Mouse (Mus musculus) midbrain, embryonic 15.5 days (tissue): Measurements from ENCODE around the gene Vil1. TPM values are rescaled to one million over a fixed set of nuclear protein-coding genes. Genes with fewer than 3 reads are reported as not detected.

ENCODE experiments used
- ATAC-seq: fragments of 200-750 bp; cut with Nextera tagmentation; replicated peaks from 2 replicates; pipeline ENCODE4 v1.8.0; 2017; ENCODE audit warnings: moderate TSS enrichment
- H3K27ac ChIP-seq: fragments of 300-500 bp; sonication (generic); 2 replicates; pipeline ENCODE4 v1.5.1; 2015; ENCODE audit warnings: mild to moderate bottlenecking, inconsistent platforms
- H3K27me3 ChIP-seq: fragments of 300-500 bp; sonication (generic); replicated peaks from 2 replicates; pipeline ENCODE4 v1.6.1; 2015; ENCODE audit warnings: inconsistent platforms
- H3K36me3 ChIP-seq: fragments of 300-500 bp; sonication (generic); replicated peaks from 2 replicates; pipeline ENCODE4 v1.6.1; 2015; ENCODE audit warnings: inconsistent platforms
- H3K4me1 ChIP-seq: fragments of 300-500 bp; sonication (generic); 2 replicates; pipeline ENCODE4 v1.6.1; 2015; ENCODE audit warnings: inconsistent platforms
- H3K4me2 ChIP-seq: fragments of 300-500 bp; sonication (generic); 2 replicates; pipeline ENCODE4 v1.6.1; 2015; ENCODE audit warnings: inconsistent platforms, mild to moderate bottlenecking, moderate library complexity
- H3K4me3 ChIP-seq: fragments of 300-500 bp; sonication (generic); 2 replicates; pipeline ENCODE4 v1.5.1; 2015; ENCODE audit warnings: mild to moderate bottlenecking, inconsistent platforms
- H3K9ac ChIP-seq: fragments of 300-500 bp; sonication (generic); 2 replicates; pipeline ENCODE4 v1.6.1; 2015; ENCODE audit warnings: mild to moderate bottlenecking, inconsistent platforms
- H3K9me3 ChIP-seq: fragments of 300-500 bp; sonication (generic); 2 replicates; pipeline ENCODE4 v1.6.1; 2016; ENCODE audit warnings: inconsistent platforms
- WGBS: fragments of 180-500 bp; shearing (Covaris S2); methylation state at CpG from one replicate; pipeline ENCODE4 v1.1.7; 2015; ENCODE audit warnings: mixed read lengths; 5-methylcytosine and 5-hydroxymethylcytosine counted together
- polyA plus RNA-seq: library from polyadenylated mRNA; unstranded; fragments of >200 nt; fragmentation: Nextera tagmentation; extraction: Ambion mirVana; gene quantifications from 2 replicates; pipeline ENCODE4 v1.2.1, GENCODE M21; 2015

Vil1 gene
- polyA plus RNA-seq, 1 experiment from 2014 or later: 0.22 TPM

DNA sequence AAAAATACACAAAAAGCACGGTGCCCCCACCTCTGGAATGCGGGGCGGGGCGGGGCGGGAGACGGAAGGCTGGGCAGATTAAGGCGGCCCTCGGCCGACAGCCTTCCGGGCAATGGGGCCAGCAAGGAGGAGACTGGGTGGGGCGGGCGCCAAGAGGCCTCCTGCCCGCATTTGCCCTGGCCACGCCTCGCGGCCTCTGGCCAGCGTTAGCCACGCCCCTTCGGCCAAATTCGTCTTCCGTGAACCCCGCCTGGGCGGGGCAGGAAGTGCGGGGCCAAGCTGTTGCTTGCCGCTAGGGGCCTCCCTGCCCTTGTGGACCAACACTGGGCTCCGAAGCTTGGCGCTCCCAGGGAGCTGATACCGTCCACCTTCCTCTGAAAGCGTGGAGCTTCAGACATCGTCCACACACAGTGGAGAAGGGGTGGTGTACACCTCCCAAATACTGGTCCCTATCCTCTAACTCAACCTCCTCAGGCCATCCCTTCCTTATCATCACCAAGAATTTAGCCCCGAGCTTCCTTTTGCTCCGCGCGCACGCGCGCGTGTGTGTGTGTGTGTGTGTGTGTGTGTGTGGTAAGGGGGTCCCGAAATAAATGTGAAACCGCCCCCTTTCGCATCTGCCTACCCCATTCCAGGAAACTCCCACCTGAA lies 11.8 kb upstream of the Vil1 start:
- Histone ChIP-seq H3K9me3 (no peaks in the 10 kb centered on the region), H3K27ac (peak overlapping the region; percentile 65), H3K27me3 (no peaks in the 10 kb centered on the region), H3K36me3 (0 out of 2 replicates have a peak, but pooled peaks cover 4% of the 10 kb centered on the region), H3K9ac (peak overlapping the region; percentile 41), H3K4me3 (peak overlapping the region; percentile 52), H3K4me1 (peaks cover 18% of the 10 kb centered on the region), H3K4me2 (peak overlapping the region; percentile 92)
- ATAC-seq: peak; percentile 85
- WGBS: under 1% methylated on average over 40 of the region's 41 CpGs

DNA sequence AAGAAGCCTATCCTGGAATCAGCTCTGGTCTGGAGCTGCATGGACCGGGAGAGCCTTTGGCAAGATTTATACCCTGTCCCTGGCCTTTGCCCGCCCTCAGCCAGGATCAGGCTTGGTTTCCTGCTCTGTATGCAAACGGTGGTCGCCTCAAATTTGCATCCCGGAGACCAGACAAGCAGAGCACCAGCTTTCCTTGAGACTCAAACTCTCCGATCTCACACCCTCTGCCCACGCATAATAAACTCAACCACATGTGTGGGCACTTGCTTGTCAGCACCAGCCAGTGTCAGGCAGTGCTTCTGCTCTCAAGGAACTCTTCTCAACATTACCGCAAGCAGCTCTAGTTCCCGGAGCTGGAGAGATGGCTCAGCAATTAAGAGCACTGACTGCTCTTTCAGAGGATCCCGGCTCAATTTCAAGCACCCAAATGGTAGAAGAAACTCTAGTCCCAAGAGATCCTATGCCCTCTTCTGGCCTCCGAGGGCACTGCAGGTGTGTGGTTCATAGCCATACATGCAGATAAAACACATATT lies 11.2 kb upstream of the Vil1 start:
- no peaks in the 10 kb centered on the region for H3K27me3 ChIP-seq
- H3K9me3 ChIP-seq: no peaks in the 10 kb centered on the region
- H3K9ac ChIP-seq: peak overlapping the region; percentile 41
- 2% methylated on average over 11 of the region's 11 CpGs for WGBS
- H3K4me3 ChIP-seq: peak overlapping the region; percentile 52
- peak overlapping the region; percentile 65; the same call in 1 of the 2 replicates for H3K27ac ChIP-seq
- no peak; the same call in none of the 2 replicates for ATAC-seq
- H3K4me1 ChIP-seq: peaks cover 12% of the 10 kb centered on the region
- 0 out of 2 replicates have a peak, but pooled peaks cover 4% of the 10 kb centered on the region for H3K36me3 ChIP-seq
- peak overlapping the region; percentile 92 for H3K4me2 ChIP-seq

DNA sequence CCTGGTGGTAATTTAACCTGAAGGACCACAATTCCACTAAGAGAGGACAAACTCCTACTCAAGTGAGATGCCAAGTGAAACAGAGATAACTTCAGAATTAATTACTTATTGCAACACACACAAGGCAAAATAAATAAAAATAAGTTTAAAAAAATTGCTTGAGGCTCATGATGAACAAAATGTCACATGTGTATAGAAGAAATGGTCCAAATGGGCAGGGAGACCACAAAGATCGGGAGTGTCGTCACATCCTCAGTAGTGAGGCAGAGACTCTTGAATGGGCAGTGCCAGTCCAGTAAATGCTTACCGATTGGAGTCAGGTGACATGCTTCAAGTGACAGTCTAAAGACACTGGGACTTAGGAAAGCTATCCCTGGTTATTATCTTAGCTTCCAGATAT lies 8.6 kb upstream of the Vil1 start:
- 89% methylated on average over 3 of the region's 3 CpGs for WGBS
- Histone ChIP-seq H3K4me2 (no peak overlapping the region), H3K9me3 (no peaks in the 10 kb centered on the region), H3K4me3 (no peak overlapping the region), H3K9ac (no peak overlapping the region), H3K4me1 (peaks cover 7% of the 10 kb centered on the region; the same call in 1 of the 2 replicates), H3K36me3 (no peaks in the 10 kb centered on the region), H3K27ac (no peak overlapping the region), H3K27me3 (no peaks in the 10 kb centered on the region)
- ATAC-seq: no peak

DNA sequence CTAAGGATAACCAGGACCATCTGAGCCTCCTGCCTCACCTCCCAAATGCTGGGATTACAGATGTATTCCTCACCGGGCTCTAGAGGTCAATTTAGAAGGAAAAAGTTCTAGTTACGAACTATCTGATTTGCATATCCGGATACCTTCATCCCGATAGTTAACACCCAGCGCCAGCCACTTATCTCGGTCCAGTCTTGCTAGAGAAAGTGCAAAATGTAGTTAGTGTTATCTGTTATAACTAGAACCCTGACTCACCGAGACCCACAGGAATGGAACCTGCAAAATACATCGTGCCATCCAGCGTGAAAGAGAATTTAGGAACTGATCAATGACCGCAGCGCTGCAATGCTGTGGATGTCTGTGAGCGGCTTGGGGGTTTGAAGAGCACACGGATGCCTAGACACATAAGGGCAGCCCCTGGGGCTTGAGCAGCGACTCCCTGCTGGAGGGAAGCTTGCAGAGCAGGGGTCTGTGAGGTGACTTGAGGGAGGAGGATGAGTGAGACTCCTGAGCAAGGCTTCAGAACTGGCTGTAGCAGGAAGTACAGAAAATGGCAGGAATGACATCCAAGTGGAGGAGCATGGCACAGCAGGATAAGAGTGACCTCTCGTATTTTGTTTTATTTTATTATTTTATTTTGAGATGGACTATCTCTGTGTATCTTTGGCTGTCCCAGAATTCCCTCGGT lies 8.0 kb upstream of the Vil1 start:
- ATAC-seq: no peak
- no peaks in the 10 kb centered on the region for H3K9me3 ChIP-seq
- no peak overlapping the region for H3K27ac ChIP-seq
- H3K27me3 ChIP-seq: no peaks in the 10 kb centered on the region
- no peaks in the 10 kb centered on the region for H3K36me3 ChIP-seq
- 52% methylated on average over 16 of the region's 16 CpGs for WGBS
- H3K4me2 ChIP-seq: no peak overlapping the region
- peaks cover 7% of the 10 kb centered on the region; the same call in 1 of the 2 replicates for H3K4me1 ChIP-seq
- no peak overlapping the region for H3K4me3 ChIP-seq
- H3K9ac ChIP-seq: no peak overlapping the region

DNA sequence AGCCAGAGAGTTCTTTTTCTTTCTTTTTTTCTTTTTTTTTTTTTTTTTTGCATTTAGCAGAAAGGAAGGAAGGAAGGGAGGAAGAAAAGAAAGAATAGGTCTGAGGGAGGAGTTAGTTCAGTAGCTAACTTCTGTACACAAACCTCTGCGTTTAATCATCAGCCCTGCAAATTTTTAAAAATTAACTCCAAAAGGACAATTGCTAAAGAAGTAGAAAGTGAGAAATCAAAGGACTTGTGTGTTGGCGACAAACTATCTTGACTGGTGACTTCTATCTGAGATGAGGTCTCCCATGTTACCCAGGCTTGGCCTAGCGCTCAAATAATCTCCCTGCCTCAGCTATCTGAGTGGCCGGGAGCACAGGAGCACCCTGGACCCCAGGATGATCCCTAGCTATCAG lies 5.0 kb upstream of the Vil1 start:
- Histone ChIP-seq H3K27me3 (no peaks in the 10 kb centered on the region), H3K4me2 (no peak overlapping the region), H3K36me3 (no peaks in the 10 kb centered on the region), H3K4me1 (no peaks in the 10 kb centered on the region), H3K4me3 (no peak overlapping the region), H3K27ac (no peak overlapping the region), H3K9me3 (no peaks in the 10 kb centered on the region), H3K9ac (no peak overlapping the region)
- WGBS: 88% methylated on average over 4 of the region's 4 CpGs
- no peak for ATAC-seq

DNA sequence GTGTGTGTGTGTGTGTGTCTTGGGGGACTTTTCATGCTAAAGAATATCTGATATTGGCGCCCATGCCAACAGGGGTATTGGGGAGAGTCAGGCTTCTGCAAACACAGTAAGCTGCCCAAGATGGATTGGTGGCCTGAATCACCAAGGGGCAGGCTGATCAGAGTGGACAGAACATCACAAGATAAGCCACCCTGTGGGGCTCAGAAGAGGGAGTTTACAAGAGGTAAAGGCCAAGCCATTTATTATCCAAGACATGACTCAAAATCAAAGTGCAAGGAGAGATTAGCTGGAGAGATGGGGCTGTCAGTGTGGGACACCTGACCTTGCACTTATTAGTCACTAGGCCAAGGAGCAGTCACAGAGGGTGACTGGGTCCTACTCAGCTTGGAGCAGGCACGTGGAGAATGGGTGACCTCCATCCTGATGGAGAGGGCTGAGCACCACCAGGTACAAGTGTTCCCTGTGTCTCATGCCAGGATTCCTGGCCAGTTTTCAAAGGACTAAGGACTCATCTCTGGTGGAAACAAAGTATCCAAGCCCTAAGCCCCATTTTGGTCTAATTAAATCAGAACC lies 2.7 kb downstream of the Vil1 start:
- H3K27me3 ChIP-seq: no peaks in the 10 kb centered on the region
- no peaks in the 10 kb centered on the region for H3K36me3 ChIP-seq
- no peak overlapping the region for H3K9ac ChIP-seq
- ATAC-seq: no peak
- no peak overlapping the region for H3K4me2 ChIP-seq
- H3K9me3 ChIP-seq: no peaks in the 10 kb centered on the region
- WGBS: 56% methylated on average over 2 of the region's 2 CpGs
- H3K4me1 ChIP-seq: no peaks in the 10 kb centered on the region
- no peak overlapping the region for H3K27ac ChIP-seq
- H3K4me3 ChIP-seq: no peak overlapping the region

DNA sequence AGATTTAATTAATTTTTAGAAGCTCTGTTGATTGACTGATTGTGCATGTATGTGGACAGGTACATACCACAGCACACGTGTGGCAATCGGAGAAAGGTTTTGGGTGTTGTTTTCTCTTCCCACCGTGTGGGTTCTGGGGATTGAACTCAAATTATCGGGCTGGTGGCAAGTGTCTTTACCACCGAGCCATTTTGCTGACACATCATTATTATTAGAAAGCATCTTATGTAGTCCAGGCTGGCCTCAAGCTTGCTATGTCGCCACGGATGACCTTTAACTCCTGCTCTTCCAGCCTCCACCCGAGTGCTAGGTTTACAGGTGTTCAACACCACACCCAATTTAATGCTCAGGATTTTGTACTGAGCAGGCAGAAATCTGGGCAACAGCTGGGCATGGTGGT lies 3.5 kb downstream of the Vil1 start:
- no peak overlapping the region for H3K9ac ChIP-seq
- H3K9me3 ChIP-seq: no peaks in the 10 kb centered on the region
- H3K27ac ChIP-seq: no peak overlapping the region
- no peaks in the 10 kb centered on the region for H3K27me3 ChIP-seq
- H3K4me3 ChIP-seq: no peak overlapping the region
- ATAC-seq: no peak
- H3K36me3 ChIP-seq: no peaks in the 10 kb centered on the region
- no peak overlapping the region for H3K4me2 ChIP-seq
- H3K4me1 ChIP-seq: no peaks in the 10 kb centered on the region
- WGBS: 81% methylated on average over 8 of the region's 8 CpGs

DNA sequence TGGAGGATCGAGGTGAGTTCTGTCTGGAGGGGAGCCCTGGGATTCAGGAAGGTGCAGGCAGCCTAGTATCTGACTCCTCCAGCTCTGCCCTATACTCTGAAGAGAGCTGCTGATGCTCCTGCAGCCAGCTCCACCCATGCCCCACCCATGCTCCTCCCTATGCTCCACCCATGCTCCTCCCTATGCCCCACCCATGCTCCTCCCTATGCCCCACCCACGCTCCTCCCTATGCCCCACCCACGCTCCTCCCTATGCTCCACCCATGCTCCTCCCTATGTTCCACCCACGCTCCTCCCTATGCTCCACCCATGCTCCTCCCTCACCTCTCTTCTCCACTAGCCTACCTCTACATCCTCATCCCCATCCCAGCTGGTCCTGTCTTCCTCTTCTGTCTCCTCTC lies 6.0 kb downstream of the Vil1 start:
- ATAC-seq: no peak
- no peak overlapping the region for H3K4me2 ChIP-seq
- H3K4me3 ChIP-seq: no peak overlapping the region
- no peaks in the 10 kb centered on the region for H3K27me3 ChIP-seq
- no peaks in the 10 kb centered on the region for H3K36me3 ChIP-seq
- no peaks in the 10 kb centered on the region for H3K4me1 ChIP-seq
- H3K27ac ChIP-seq: no peak overlapping the region
- no peaks in the 10 kb centered on the region for H3K9me3 ChIP-seq
- WGBS: 57% methylated on average over 4 of the region's 4 CpGs
- no peak overlapping the region for H3K9ac ChIP-seq

DNA sequence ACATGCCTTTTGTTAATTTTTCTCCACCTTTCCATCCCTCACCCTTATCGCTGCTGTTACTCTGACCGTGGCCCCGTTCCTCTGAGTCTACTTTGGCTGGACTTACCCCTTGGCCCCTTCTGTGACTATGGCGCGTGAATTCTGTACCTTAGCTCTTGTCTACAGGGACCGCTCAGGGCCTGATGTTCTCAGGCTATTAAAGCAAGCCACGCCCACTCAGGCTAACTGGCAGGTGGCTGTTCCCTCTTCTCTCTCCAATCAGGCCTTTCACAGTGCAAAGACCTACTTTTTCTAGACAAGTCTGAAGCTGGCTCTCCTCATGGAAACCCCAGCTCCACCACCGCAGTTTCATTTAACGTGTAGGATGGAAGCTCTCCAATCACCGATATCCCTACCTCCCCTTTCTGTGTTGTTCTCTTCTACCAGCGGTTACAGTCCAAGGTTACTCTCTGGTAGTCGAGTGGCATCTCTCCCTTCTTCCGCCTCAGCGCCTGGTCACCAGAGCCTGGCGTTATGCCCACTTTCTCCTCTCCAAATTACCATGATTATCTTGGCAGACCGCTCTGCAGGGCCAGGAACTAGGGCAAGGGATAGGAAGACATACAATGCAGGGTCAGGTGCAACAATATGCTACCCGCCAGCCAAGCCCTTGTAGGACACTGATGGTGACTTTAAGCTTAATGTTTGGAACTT lies 9.7 kb downstream of the Vil1 start:
- Histone ChIP-seq H3K9ac (no peak overlapping the region), H3K27me3 (no peaks in the 10 kb centered on the region), H3K4me3 (no peak overlapping the region), H3K4me1 (no peaks in the 10 kb centered on the region), H3K9me3 (no peaks in the 10 kb centered on the region), H3K27ac (no peak overlapping the region), H3K4me2 (no peak overlapping the region), H3K36me3 (no peaks in the 10 kb centered on the region)
- no peak for ATAC-seq
- WGBS: 82% methylated on average over 17 of the region's 17 CpGs

DNA sequence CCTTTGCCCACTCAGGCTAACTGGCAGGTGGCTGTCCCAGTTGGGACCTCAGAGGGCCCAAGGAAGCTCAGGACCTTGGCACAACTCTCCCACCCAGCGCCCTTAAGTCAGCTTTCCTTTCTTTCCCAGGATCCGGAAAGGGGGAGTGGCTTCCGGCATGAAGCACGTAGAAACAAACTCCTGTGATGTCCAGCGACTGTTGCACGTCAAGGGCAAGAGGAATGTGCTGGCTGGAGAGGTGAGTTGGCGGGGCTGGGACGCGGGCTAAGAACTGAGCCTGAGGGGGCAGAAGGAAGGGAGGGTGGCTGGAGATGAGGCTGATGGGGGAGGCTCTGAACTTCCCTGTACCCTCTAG lies 10.2 kb downstream of the Vil1 start:
- H3K9me3 ChIP-seq: no peaks in the 10 kb centered on the region
- H3K27ac ChIP-seq: no peak overlapping the region
- no peak overlapping the region for H3K4me3 ChIP-seq
- H3K4me2 ChIP-seq: no peak overlapping the region
- H3K27me3 ChIP-seq: no peaks in the 10 kb centered on the region
- H3K36me3 ChIP-seq: no peaks in the 10 kb centered on the region
- H3K9ac ChIP-seq: no peak overlapping the region
- 81% methylated on average over 9 of the region's 9 CpGs for WGBS
- H3K4me1 ChIP-seq: no peaks in the 10 kb centered on the region
- ATAC-seq: no peak

DNA sequence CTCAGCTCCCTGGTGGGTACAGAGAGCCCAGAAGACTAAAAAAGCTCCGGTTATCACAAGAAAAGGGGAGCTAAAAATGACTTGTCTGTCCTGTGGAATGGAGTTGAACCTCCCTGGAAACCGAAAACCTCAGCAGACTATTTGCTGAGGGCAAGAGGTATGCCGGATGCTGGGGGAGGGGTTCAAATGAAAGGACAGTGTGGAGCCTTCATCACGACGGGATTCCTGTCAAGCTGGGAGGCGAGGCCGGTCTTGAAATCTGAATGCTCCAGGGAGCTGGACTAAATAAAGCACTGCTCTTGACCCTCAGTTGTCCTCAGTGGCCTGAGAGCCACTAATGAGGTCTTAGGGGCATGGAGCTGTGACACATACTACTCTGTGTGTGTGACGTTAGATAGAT lies 14.0 kb downstream of the Vil1 start:
- no peak overlapping the region for H3K9ac ChIP-seq
- H3K27me3 ChIP-seq: no peaks in the 10 kb centered on the region
- no peaks in the 10 kb centered on the region for H3K4me1 ChIP-seq
- ATAC-seq: no peak
- H3K4me3 ChIP-seq: no peak overlapping the region
- H3K36me3 ChIP-seq: no peaks in the 10 kb centered on the region
- no peak overlapping the region for H3K27ac ChIP-seq
- no peaks in the 10 kb centered on the region for H3K9me3 ChIP-seq
- WGBS: 34% methylated on average over 8 of the region's 8 CpGs
- H3K4me2 ChIP-seq: no peak overlapping the region

DNA sequence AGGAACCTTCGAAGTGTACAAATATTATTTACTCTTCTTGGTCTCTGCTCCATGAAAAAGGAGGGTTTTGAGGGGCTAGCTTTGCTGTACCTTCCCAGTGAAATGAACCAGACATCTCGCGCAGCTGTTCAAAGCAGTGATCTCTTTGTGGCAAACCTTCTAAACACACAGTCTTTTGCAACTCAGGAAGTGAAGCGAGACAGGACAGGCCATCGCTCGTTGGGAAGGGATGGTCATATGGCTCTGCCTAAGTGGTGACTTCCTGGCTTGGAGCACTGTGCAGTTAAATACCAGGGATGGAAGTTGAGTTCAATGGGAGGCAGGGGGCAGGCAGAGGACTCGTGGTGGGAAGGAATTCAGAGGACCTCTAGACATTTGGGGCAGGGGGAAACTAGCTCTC lies 16.7 kb downstream of the Vil1 start:
- Histone ChIP-seq H3K4me2 (no peak overlapping the region), H3K9me3 (no peaks in the 10 kb centered on the region), H3K27me3 (no peaks in the 10 kb centered on the region), H3K4me3 (no peak overlapping the region), H3K4me1 (no peaks in the 10 kb centered on the region), H3K9ac (no peak overlapping the region), H3K36me3 (no peaks in the 10 kb centered on the region), H3K27ac (no peak overlapping the region)
- 82% methylated on average over 7 of the region's 7 CpGs for WGBS
- no peak for ATAC-seq
